Mouse (Mus musculus) heart, embryonic 16.5 days (tissue): ENCODE measurements at regions not wholly inside any gene's neighbourhood (a gene's known extent, or its start where the extent isn't known, plus 50 kb on each side); places are given as distances from the start of the nearest gene placed in this dataset.

Source experiments
- ATAC-seq: fragments of 200-750 bp; cut with Nextera tagmentation; replicated peaks from 2 replicates; pipeline ENCODE4 v1.8.0; 2017; ENCODE audit warnings: moderate number of reproducible peaks; ENCODE audit not compliant: insufficient read depth, low FRiP score; ENCODE audit errors: extremely low read depth
- H3K27ac ChIP-seq: fragments of 300-500 bp; sonication (generic); 2 replicates; pipeline ENCODE4 v1.5.1; 2014; ENCODE audit warnings: mild to moderate bottlenecking, low read length, control low read depth, moderate library complexity
- H3K27me3 ChIP-seq: fragments of 300-500 bp; sonication (generic); 2 replicates; pipeline ENCODE4 v1.6.1; 2014; ENCODE audit warnings: low read length, mixed read lengths; ENCODE audit not compliant: control insufficient read depth, insufficient read depth
- H3K36me3 ChIP-seq: fragments of 300-500 bp; sonication (generic); 2 replicates; pipeline ENCODE4 v1.6.1; 2014; ENCODE audit not compliant: control insufficient read depth, insufficient read depth
- H3K4me1 ChIP-seq: fragments of 300-500 bp; sonication (generic); 2 replicates; pipeline ENCODE4 v1.6.1; 2014; ENCODE audit warnings: low read length, mixed read lengths; ENCODE audit not compliant: control insufficient read depth, insufficient read depth
- H3K4me2 ChIP-seq: fragments of 300-500 bp; sonication (generic); 2 replicates; pipeline ENCODE4 v1.6.1; 2014; ENCODE audit warnings: low read depth, mild to moderate bottlenecking, control low read depth, low read length
- H3K4me3 ChIP-seq: fragments of 300-500 bp; sonication (generic); 2 replicates; pipeline ENCODE4 v1.5.1; 2014; ENCODE audit warnings: mild to moderate bottlenecking, control low read depth, low read length
- H3K9ac ChIP-seq: fragments of 300-500 bp; sonication (generic); 2 replicates; pipeline ENCODE4 v1.6.1; 2014; ENCODE audit warnings: low read length, control low read depth
- H3K9me3 ChIP-seq: fragments of 300-500 bp; sonication (generic); replicated peaks from 2 replicates; pipeline ENCODE4 v1.6.1; 2016; ENCODE audit warnings: low read length; ENCODE audit not compliant: control insufficient read depth
- WGBS: fragments of 180-500 bp; shearing (Covaris S2); extraction: QIAGEN DNeasy Blood & Tissue Kit; methylation state at CpG from one replicate; pipeline ENCODE4 v1.1.7; 2014; 5-methylcytosine and 5-hydroxymethylcytosine counted together

- H3K9ac ChIP-seq: no peak overlapping the region
- H3K27ac ChIP-seq: no peak overlapping the region
- WGBS: 67% methylated on average over 5 of the region's 5 CpGs
- no peak overlapping the region for H3K4me2 ChIP-seq
- H3K27me3 ChIP-seq: no peaks in the 10 kb centered on the region
- no peaks in the 10 kb centered on the region for H3K9me3 ChIP-seq
- H3K4me3 ChIP-seq: no peak overlapping the region
- H3K4me1 ChIP-seq: no peaks in the 10 kb centered on the region
- H3K36me3 ChIP-seq: no peaks in the 10 kb centered on the region
- ATAC-seq: no peak
Measured at GRCm38 (mm10) chr7:115388874-115389273, 645.4 kb downstream of the Insc start.

- Histone ChIP-seq H3K36me3 (no peaks in the 10 kb centered on the region), H3K9me3 (no peaks in the 10 kb centered on the region), H3K9ac (no peak overlapping the region), H3K4me1 (no peaks in the 10 kb centered on the region), H3K4me2 (no peak overlapping the region), H3K27me3 (no peaks in the 10 kb centered on the region), H3K4me3 (no peak overlapping the region), H3K27ac (no peak overlapping the region)
- 27% methylated on average over 3 of the region's 3 CpGs for WGBS
- no peak for ATAC-seq
Measured at GRCm38 (mm10) chr7:115392520-115392919, 646.1 kb downstream of the Sox6 start.

GRCm38 (mm10) chr7:115398202-115398601, 640.4 kb downstream of the Sox6 start:
- H3K4me2 ChIP-seq: no peak overlapping the region
- ATAC-seq: no peak
- H3K27ac ChIP-seq: no peak overlapping the region
- no peaks in the 10 kb centered on the region for H3K36me3 ChIP-seq
- no peaks in the 10 kb centered on the region for H3K27me3 ChIP-seq
- 93% methylated on average over 2 of the region's 2 CpGs for WGBS
- H3K4me1 ChIP-seq: no peaks in the 10 kb centered on the region
- no peaks in the 10 kb centered on the region for H3K9me3 ChIP-seq
- H3K4me3 ChIP-seq: no peak overlapping the region
- no peak overlapping the region for H3K9ac ChIP-seq

- H3K9ac ChIP-seq: no peak overlapping the region
- H3K36me3 ChIP-seq: no peaks in the 10 kb centered on the region
- H3K4me1 ChIP-seq: no peaks in the 10 kb centered on the region
- ATAC-seq: no peak
- no peaks in the 10 kb centered on the region for H3K9me3 ChIP-seq
- H3K27ac ChIP-seq: no peak overlapping the region
- H3K27me3 ChIP-seq: no peaks in the 10 kb centered on the region
- WGBS: 63% methylated on average over 3 of the region's 3 CpGs
- no peak overlapping the region for H3K4me2 ChIP-seq
- H3K4me3 ChIP-seq: no peak overlapping the region
Measured at GRCm38 (mm10) chr7:115399461-115399860, 639.1 kb downstream of the Sox6 start.

GRCm38 (mm10) chr7:115407889-115408288, 630.7 kb downstream of the Sox6 start:
- WGBS: 82% methylated on average over 3 of the region's 3 CpGs
- no peak for ATAC-seq

GRCm38 (mm10) chr7:115408915-115409314, 629.7 kb downstream of the Sox6 start:
- H3K27ac ChIP-seq: peak overlapping the region; percentile 68
- 17% methylated on average over 2 of the region's 2 CpGs for WGBS
- no peak overlapping the region for H3K9ac ChIP-seq
- no peaks in the 10 kb centered on the region for H3K27me3 ChIP-seq
- peaks cover 14% of the 10 kb centered on the region for H3K4me1 ChIP-seq
- H3K9me3 ChIP-seq: no peaks in the 10 kb centered on the region
- H3K36me3 ChIP-seq: no peaks in the 10 kb centered on the region
- H3K4me3 ChIP-seq: no peak overlapping the region
- peak; percentile 54; the same call in 1 of the 2 replicates for ATAC-seq
- no peak overlapping the region for H3K4me2 ChIP-seq

More at GRCm38 (mm10) chr7:115407889-115408288, 630.7 kb downstream of the Sox6 start:
- Histone ChIP-seq H3K27ac (no peak overlapping the region), H3K9me3 (no peaks in the 10 kb centered on the region), H3K4me1 (peaks cover 14% of the 10 kb centered on the region), H3K36me3 (no peaks in the 10 kb centered on the region), H3K9ac (no peak overlapping the region), H3K27me3 (no peaks in the 10 kb centered on the region), H3K4me2 (no peak overlapping the region), H3K4me3 (no peak overlapping the region)

GRCm38 (mm10) chr7:115410501-115411230, 627.9 kb downstream of the Sox6 start:
- Histone ChIP-seq H3K4me3 (no peak overlapping the region), H3K27me3 (no peaks in the 10 kb centered on the region), H3K36me3 (no peaks in the 10 kb centered on the region), H3K9me3 (no peaks in the 10 kb centered on the region), H3K27ac (no peak overlapping the region), H3K4me2 (no peak overlapping the region), H3K9ac (no peak overlapping the region), H3K4me1 (peaks cover 14% of the 10 kb centered on the region)
- ATAC-seq: no peak
- WGBS: 79% methylated on average over 17 of the region's 17 CpGs

GRCm38 (mm10) chr7:115411456-115411855, 627.1 kb downstream of the Sox6 start:
- Histone ChIP-seq H3K9me3 (no peaks in the 10 kb centered on the region), H3K4me1 (peaks cover 14% of the 10 kb centered on the region), H3K27me3 (no peaks in the 10 kb centered on the region), H3K27ac (peak overlapping the region; percentile 21; the same call in 1 of the 2 replicates), H3K36me3 (no peaks in the 10 kb centered on the region), H3K4me3 (no peak overlapping the region), H3K9ac (no peak overlapping the region), H3K4me2 (no peak overlapping the region)
- ATAC-seq: peak; percentile 83
- 44% methylated on average over 2 of the region's 2 CpGs for WGBS

- Histone ChIP-seq H3K4me2 (no peak overlapping the region), H3K27ac (no peak overlapping the region), H3K36me3 (no peaks in the 10 kb centered on the region), H3K27me3 (no peaks in the 10 kb centered on the region), H3K9me3 (no peaks in the 10 kb centered on the region; the same call in 1 of the 2 replicates), H3K9ac (no peak overlapping the region), H3K4me3 (no peak overlapping the region), H3K4me1 (peaks cover 6% of the 10 kb centered on the region)
- WGBS: 26% methylated on average over 5 of the region's 5 CpGs
- ATAC-seq: no peak
Measured at GRCm38 (mm10) chr7:115415147-115415561, 623.4 kb downstream of the Sox6 start.
